Mouse (Mus musculus) ovary, postnatal 14 days (tissue): ENCODE data around the gene Alg11.

Source experiments
- DNase-seq: peaks from one replicate; pipeline ENCODE4 v3.0.0; 2022; ENCODE audit warnings: low spot score

The Alg11 gene

DNA sequence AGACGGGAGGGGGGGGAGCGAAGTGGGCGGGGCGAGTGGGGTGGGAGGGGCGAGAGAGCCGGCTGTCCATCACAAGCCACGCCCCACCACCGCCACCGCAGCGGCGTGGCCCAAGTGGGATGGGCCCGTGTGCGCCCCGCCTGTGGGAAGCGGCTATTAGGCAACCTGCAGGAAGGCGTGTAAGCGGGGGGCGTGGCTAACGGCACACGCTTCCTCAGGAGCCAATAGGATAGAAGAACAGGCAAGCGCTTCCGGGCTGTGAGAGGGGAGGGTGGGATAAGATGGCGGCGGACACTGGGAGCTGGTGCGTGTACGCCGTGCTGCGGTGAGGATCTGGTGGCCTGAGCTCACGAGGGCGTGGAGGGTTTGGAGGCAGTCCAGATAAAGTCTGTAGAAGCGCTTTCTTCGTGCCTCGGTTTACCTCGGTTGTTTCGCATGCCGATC is at the start of gene Alg11:
Gene Alg11, plus strand, starts transcription at position 276 of the 444 bp plus-strand sequence.
- peak; percentile 85 for DNase-seq

DNA sequence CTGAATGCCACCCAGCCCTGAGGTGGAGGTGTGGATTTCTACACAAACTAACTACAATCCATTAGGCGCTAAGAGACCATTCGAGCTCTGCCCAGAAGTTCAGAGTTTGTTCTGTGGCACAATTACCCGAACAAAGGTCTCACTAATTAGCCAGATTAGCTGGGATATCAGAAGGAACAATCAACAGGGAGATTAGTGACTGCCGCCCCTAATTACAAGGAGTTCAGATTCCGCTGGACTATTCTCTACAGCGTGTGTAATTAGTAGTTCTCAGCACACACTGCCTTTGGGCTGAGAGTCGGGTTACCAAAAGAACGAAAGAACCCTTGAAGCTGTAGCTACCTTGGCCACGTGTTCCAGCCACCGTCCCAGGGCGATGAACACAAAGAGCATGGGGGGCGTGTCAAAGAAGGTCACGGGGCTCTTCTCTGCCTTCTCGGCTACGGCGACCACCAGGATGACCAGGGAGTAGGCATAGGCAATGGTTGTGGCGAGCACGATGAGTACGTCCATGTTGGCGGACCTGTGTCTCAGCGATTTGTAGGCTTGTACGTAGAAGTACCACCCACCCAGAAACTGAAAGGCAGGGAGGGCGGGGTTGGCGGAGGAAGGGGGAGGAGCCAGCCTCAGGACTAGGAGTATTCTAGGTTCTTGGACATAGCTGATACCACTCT is 47.4 kb upstream of the Alg11 start:
- DNase-seq = no peak

GRCm38 (mm10) chr8:22017731-22018130 is 42.8 kb upstream of the Alg11 start:
- DNase-seq = no peak

GRCm38 (mm10) chr8:22019498-22019897 is 41.0 kb upstream of the Alg11 start:
- DNase-seq = no peak

- DNase-seq = no peak
These were observed 38.3 kb upstream of the Alg11 start for GRCm38 (mm10) chr8:22022244-22022643.

DNA sequence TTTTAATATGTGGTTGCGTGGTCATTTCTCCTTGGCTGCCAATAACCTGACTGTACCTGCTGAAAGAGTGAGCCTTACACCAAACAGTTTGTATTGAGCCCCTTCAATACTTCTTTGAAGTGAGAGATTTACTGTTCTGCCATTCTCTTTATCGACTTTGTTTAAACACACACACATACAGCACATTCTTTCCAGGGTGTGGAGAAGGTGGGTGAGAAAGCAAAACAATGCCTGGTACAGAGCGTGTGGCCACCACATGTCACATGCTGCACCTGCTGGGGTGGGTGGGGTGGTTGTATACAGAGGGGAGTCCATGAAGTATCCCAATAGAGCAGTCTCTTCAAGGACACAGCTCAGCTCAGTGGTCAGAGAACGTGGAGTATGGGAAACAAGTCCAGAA is 35.3 kb upstream of the Alg11 start:
- no peak for DNase-seq

GRCm38 (mm10) chr8:22028973-22029372 is 31.5 kb upstream of the Alg11 start:
- DNase-seq = no peak

DNA sequence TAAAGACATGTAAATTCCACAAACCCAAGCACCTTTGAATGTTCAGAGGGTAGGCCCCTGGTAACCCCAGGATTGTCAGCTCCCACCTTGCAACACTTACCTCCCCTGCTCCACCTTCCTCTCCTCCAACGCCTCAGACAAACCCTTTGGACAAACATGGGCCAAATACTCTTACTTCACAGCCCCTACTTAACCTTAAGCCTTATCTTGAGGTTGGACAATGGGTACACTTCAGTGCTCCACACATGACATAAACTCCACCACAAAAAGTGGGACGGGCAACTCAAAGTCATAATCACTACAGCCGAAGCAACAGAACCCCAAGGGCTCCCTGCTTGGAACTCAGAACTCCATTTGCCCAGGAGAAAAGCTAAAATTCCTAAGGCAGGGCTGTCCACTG is 29.5 kb upstream of the Alg11 start:
- no peak for DNase-seq

DNA sequence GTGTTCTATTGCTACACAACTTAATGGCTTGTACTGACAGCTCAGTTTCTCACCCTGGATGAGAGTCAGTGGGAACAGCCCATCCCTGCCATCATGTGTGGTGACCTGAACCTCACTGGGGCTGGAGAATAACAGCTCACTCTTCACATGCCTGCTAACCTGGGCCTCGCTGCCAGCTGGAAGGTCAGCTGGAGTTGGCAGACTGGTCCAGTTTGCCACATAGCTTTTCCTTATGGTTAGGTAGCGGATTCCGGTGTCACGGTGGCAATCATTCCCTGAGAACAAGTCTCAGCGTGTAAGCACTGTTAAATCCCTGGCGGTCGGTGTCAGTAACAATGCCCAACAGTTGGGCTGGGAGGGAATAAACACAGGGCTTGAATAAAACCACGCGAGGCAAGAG is 24.4 kb upstream of the Alg11 start:
- no peak for DNase-seq

DNA sequence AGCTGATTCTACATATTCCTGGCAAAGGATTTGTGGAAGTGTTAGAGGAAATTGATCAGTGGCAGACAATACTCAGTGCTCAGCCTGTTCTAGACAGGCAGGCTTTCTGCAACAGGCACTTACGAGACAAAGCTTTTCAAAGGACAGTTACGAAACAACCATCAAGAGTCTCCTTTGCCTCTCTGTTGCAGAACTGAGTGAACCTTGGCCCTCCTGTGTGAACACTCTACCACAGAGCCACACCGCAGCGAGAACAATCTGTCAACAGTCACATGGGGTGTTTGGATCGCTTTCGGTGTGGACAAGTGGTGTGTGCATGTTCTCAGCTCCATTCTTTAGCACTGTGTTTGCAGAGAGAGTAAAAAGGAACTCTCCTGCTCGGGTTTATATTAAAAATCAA is 23.5 kb upstream of the Alg11 start:
- no peak for DNase-seq

DNA sequence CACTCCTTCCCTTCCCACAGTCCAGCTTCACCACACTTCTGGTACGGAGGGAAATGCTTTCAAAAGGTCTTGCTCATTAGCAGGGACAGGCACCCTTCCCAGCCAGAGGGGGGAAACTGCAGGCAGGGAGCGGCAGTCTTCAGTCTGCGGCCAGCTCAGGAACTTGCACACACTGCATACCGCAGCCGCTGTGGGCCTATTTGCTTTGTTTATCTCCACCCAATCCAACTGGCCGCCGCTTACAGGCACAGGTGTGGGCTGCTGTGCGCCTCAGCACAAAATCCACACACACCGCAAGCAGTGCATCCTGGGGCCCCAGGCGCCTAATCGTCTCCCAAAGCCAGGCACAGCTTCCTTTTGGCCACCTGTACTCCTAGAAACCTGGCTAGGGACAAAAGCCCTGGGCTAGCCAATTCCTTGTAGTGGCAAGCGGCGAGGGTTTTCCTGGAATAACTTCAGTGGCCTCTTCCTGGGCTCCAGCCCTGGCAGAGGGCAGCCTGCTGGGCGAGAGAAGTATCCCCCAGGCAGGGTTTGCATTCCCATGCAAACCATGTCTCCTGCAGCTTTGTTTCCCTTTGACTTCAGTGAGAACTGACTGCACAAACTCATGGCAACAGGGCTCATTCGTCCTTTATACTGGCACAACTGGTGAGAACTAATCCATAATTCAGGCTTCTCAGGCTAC is 20.9 kb upstream of the Alg11 start:
- no peak for DNase-seq

- no peak for DNase-seq
These were observed 20.4 kb upstream of the Alg11 start for GRCm38 (mm10) chr8:22040153-22040509.

GRCm38 (mm10) chr8:22042515-22042914 is 18.0 kb upstream of the Alg11 start:
- DNase-seq = no peak

- no peak for DNase-seq
These were observed 16.8 kb upstream of the Alg11 start for GRCm38 (mm10) chr8:22043706-22044105.

DNA sequence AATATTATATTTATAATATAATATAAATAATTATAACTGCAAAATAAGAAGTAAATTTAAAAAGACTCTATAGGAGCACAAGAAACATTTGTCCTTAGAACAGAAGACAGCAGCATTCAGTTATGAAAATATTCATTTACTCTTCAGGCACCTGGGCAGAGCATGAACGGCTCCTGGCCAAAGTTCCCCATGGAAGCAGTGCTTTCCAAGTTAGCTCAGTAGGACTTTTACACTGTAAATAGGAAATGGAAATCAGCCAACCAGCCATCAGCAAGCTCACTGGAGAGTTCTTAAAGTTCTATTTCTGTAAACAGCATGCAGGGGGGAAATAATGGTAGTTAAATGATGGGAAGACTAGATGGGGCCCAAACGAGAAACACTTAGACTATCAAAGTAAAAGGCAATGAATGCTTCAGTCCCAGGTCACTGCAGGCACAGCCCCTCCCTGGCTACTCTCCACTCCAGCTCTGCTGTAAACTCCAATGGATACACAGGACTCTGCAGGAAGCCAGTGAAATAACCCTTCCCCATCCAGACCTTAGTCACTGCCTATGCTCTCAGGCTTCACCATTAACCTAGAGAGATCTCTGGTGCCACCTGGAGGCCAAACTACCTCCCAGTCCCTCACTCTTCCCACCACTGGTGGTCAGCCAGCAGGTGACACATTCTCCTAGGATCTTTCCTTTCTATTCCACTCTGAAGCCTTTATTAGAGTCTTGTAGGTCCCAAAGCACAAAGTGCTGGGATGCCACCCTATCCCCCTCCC is 12.6 kb upstream of the Alg11 start:
- peak; percentile 30 for DNase-seq

DNA sequence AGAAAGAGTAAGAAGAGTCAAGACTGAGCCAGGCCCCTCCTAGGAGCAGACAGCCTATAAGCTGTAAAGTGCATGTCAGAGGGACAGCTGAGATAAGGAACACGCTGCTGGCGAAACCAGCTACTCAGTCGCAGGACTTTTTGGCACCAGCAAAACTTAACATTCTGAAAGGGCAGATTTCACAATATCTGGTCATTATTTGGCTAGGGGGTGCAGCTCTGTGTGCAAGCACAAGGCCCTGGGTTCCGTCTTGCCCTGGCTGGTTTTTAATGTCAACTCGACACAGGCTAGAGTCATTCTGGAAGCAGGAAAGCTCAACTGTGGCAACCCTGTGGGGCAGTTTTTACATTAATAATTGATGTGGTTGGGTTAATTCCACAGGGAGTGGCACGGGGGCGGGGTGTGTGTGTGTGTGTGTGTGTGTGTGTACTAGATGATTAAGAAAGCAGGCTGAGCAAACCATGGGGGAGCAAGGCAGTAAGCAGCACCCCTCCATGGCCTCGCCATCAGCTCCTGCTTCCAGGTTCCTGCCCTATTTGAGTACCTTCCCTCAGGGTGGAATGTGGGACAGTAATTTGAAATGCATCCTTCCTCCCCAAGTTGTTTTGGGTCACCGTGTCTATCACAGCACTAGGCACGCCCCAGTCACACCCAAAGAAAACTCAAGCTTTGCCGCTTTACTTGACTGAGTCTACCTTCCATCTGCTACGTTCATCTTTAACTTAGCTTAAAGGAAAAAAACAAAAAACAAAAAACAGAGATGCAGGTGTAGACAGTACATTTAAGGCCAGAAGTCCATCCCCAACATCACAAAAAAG is 5.6 kb upstream of the Alg11 start:
- no peak for DNase-seq

GRCm38 (mm10) chr8:22055492-22055877 is 5.0 kb upstream of the Alg11 start:
- no peak for DNase-seq

- no peak for DNase-seq
These were observed 3.7 kb upstream of the Alg11 start for GRCm38 (mm10) chr8:22056850-22057249.

DNA sequence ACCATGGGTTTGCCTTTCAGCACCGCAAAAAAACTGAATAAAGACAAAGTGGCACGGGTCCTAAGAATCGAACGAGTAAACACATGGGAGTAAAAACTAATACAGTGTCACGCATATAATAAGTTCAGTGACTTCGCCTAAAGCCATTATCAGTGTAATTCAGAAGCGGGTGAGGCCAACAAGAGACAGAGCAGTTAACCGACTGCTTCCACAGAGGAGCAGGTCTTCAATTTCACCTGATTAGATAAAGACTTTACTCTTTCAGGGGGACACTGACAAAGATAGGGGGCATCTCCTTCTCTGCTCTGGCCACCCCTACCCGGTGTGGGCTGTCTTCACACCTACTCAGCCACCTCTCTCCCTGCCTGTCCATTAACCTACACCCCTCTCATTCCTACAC is 2.2 kb upstream of the Alg11 start:
- no peak for DNase-seq

GRCm38 (mm10) chr8:22059153-22059738 is 1.3 kb upstream of the Alg11 start:
- DNase-seq = no peak

DNA sequence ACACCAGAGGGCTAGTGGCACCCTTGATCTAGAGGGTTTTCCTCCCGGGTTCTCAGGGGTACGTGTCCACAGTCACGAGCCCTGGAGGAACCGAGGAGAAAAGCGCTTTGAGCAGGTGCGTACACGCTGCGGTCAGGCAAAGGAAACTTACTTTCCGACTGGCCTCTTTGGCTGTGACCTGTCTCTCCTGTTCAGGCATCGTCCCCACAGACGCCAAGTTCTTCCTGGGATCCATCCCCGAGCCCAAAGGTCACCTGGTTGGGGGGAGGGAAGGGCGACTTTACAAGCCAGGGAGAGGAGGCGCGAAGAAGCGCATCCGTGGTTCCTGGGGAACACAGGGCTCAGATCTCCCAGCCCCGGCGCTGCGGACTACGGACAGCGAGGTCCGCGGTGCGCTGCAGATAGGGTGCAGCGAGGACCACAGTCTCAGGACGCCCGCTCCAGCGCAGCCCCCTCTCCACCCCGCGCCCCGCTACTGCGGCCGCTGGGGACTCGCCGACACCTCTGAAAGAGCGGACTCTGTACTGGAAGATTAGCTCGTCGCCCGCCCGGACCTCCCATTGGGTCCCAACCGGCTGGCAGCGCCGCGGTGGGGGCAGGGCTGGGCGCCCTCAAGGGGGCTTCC is 588 bp upstream of the Alg11 start, which contains the start of gene Atp7b:
Gene Atp7b, minus strand, starts transcription at position 485 of the 625 bp plus-strand sequence.
- DNase-seq = no peak
